Mouse (Mus musculus) E14TG2a.4 (cell line): ENCODE data around the gene Cbl.
A peak's percentile ranks its signal among the peaks of the same experiment; 100 is the strongest.

ENCODE experiments used
- H3K27me3 ChIP-seq: 2 replicates; pipeline ENCODE4 v1.6.1; 2014; ENCODE audit warnings: low read length, control low read depth; ENCODE audit not compliant: insufficient read depth
- H3K36me3 ChIP-seq: 2 replicates; pipeline ENCODE4 v1.6.1; 2014; ENCODE audit warnings: low read length, control low read depth; ENCODE audit not compliant: insufficient read depth
- H3K4me1 ChIP-seq: replicated peaks from 2 replicates; pipeline ENCODE4 v1.6.1; 2014; ENCODE audit warnings: low read depth, low read length, control low read depth
- H3K4me3 ChIP-seq: replicated peaks from 2 replicates; pipeline ENCODE4 v1.5.1; 2014; ENCODE audit warnings: mild to moderate bottlenecking, low read length
- H3K9me3 ChIP-seq: 2 replicates; pipeline ENCODE4 v1.6.1; 2014; ENCODE audit warnings: low read length, control low read depth
- CTCF ChIP-seq: conservative IDR thresholded peaks from 2 replicates; pipeline ENCODE4 v1.5.1; 2014; ENCODE audit warnings: low read length
- NANOG ChIP-seq: IDR thresholded peaks from 2 replicates; pipeline ENCODE4 v1.6.1; 2014; ENCODE audit warnings: borderline replicate concordance, low read length, mixed read lengths
- POU5F1 ChIP-seq: IDR thresholded peaks from 2 replicates; pipeline ENCODE4 v1.6.1; 2014; ENCODE audit warnings: low read length, borderline replicate concordance

Cbl gene

GRCm38 (mm10) chr9:44237128-44237527 is 3.3 kb upstream of the Cbl start:
- TF ChIP-seq NANOG, result no peak
- TF ChIP-seq CTCF, result no peak
- no peak for TF ChIP-seq POU5F1
- Histone ChIP-seq H3K4me3 (no peak overlapping the region), H3K9me3 (no peaks in the 10 kb centered on the region)

GRCm38 (mm10) chr9:44236601-44237000 is 2.8 kb upstream of the Cbl start:
- no peaks in the 10 kb centered on the region for H3K36me3 ChIP-seq
- peaks cover 15% of the 10 kb centered on the region for H3K4me1 ChIP-seq
- H3K9me3 ChIP-seq, result no peaks in the 10 kb centered on the region
- no peak for TF ChIP-seq CTCF
- TF ChIP-seq NANOG, result no peak
- TF ChIP-seq POU5F1, result no peak
- peaks cover 8% of the 10 kb centered on the region for H3K27me3 ChIP-seq
- H3K4me3 ChIP-seq, result no peak overlapping the region

More at GRCm38 (mm10) chr9:44237128-44237527, 3.3 kb upstream of the Cbl start:
- H3K4me1 ChIP-seq, result peaks cover 9% of the 10 kb centered on the region
- H3K36me3 ChIP-seq, result no peaks in the 10 kb centered on the region
- H3K27me3 ChIP-seq, result peaks cover 8% of the 10 kb centered on the region

DNA sequence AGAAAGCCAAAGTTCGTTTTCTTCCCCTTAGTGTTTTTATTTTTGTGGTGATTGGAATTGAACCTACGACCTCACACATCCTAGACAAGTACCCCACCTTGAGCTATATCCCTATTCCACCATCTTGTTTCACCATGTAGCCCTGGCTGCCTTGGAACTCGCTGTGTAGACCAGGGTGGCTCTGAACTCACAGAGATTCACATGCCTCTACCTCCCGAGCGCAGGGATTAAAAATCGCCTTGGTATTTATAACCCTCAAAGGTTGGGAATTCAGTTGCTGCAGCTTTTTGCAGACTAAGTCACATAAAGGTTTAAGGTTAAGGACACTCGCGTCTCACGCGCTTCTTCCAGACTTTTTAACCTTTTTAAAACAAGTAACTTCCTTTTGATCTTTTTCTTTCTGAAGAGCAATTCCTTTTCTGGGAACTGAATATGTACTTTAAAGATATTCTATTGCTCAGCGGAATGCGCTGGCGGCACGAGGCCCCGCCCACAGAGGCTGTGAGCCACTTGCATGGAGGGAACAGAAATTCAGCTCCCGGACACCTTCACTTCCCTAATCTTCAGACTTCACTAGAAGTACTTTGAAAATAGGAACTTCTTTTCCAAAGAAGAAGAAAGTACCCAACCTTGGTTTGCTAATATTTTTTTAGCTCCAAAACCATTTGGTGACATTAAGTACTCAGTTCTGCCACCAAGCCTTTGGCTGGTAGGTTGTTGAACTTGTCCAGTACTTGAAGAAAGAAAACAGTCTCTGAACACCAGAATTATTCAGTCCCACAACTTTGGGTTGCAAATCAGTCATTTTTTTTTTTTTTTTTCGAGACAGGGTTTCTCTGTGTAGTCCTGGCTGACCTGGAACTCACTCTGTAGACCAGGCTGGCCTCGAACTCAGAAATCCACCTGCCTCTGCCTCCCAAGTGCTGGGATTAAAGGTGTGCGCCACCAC is 904 bp upstream of the Cbl start:
- Histone ChIP-seq H3K4me1 (peaks cover 25% of the 10 kb centered on the region), H3K27me3 (no peaks in the 10 kb centered on the region), H3K4me3 (peak overlapping the region; percentile 95), H3K9me3 (no peaks in the 10 kb centered on the region), H3K36me3 (no peaks in the 10 kb centered on the region)
- no peak for TF ChIP-seq POU5F1

DNA sequence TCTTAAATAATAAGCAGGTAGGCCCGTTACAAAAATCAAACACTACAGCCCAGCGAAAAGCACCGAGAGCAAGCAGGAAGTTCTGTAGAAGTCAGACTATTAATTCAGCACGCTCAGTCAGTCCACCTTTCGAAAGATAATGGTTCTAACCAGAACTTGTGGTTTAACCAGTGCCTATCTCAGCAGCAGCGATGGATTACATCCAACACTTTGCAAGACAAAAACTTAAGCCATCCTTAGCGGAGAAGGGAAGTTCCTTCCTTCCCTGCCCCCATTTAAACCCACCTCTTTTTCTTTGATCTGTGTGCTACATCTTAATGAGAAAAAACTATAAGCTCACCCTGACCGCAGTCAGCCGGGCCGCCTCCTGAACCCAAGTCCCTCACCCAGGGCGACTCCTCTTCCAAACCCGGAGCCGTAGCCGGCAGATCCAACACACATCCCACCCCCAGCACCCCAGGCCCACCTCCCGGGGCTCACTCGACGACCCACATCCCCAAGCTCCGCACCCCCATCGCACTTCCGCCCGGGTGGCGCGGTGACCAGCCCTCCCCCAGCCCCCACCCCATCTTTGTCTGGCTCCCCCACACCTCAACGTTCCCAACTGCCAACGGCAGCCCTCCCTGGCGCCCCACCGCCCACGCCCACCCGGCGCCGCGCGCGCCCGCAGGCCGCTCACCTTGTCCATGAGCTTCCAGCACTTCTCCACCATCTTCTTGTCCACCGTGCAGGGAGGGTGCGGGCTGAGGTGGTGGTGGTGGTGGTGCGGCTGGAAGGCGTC is 638 bp downstream of the Cbl start:
- H3K4me3 ChIP-seq, result peak overlapping the region; percentile 95
- H3K36me3 ChIP-seq, result 0 out of 2 replicates have a peak, but pooled peaks cover 7% of the 10 kb centered on the region
- H3K27me3 ChIP-seq, result no peaks in the 10 kb centered on the region
- no peaks in the 10 kb centered on the region for H3K9me3 ChIP-seq
- H3K4me1 ChIP-seq, result peaks cover 25% of the 10 kb centered on the region
- TF ChIP-seq NANOG (no peak), CTCF (no peak), POU5F1 (no peak)

GRCm38 (mm10) chr9:44231609-44232008 is 2.2 kb downstream of the Cbl start:
- Histone ChIP-seq H3K4me3 (no peak overlapping the region), H3K27me3 (no peaks in the 10 kb centered on the region), H3K36me3 (0 out of 2 replicates have a peak, but pooled peaks cover 10% of the 10 kb centered on the region), H3K9me3 (no peaks in the 10 kb centered on the region), H3K4me1 (peaks cover 25% of the 10 kb centered on the region)
- no peak for TF ChIP-seq CTCF
- no peak for TF ChIP-seq NANOG
- TF ChIP-seq POU5F1, result no peak

DNA sequence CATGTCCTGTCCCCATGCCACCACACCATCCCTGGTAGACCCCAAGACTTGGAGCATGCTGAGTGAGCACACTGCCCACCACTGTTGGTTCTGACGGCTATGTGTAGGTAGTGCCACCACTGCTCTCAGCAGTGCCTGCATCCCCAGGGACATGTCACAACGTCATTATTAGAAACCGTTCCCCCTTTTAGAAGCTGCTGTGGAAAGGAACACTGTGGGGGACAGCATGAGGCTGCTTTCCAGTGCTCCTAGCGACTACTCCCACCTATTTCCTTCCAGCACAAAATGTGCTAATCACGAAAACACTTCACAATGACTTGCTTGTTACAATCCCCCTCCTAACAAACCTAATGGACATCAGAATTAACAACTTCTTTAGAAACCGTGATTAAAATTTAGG is 7.9 kb downstream of the Cbl start:
- H3K36me3 ChIP-seq, result 0 out of 2 replicates have a peak, but pooled peaks cover 10% of the 10 kb centered on the region
- TF ChIP-seq CTCF (no peak), NANOG (no peak), POU5F1 (no peak)
- peaks cover 29% of the 10 kb centered on the region for H3K4me1 ChIP-seq
- no peaks in the 10 kb centered on the region for H3K27me3 ChIP-seq
- H3K4me3 ChIP-seq, result no peak overlapping the region
- peaks cover 5% of the 10 kb centered on the region for H3K9me3 ChIP-seq

DNA sequence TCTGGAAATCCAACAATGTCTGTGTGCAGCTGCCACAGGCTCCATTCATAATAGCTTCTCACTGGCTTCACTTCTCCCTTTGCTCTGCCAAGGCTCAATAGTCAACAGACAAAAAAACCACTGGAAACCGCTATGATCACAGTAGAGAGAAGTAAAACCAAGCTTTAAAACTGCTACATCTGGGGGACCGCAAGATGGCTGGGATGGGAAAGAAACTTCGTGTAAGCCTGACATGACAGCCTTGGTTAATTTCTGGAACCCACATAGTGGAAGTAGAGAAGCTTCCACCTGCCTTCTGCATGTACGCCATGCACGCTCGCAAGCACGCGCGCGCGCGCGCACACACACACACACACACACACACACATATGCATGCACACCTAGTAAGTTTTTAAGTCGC is 20.3 kb downstream of the Cbl start:
- Histone ChIP-seq H3K4me1 (0 out of 2 replicates have a peak, but pooled peaks cover 6% of the 10 kb centered on the region), H3K9me3 (no peaks in the 10 kb centered on the region), H3K4me3 (no peak overlapping the region), H3K36me3 (no peaks in the 10 kb centered on the region), H3K27me3 (no peaks in the 10 kb centered on the region)
- TF ChIP-seq POU5F1 (no peak), NANOG (no peak), CTCF (no peak)

- no peaks in the 10 kb centered on the region for H3K27me3 ChIP-seq
- no peaks in the 10 kb centered on the region for H3K36me3 ChIP-seq
- TF ChIP-seq POU5F1, result no peak
- no peak for TF ChIP-seq CTCF
- no peak for TF ChIP-seq NANOG
- no peak overlapping the region for H3K4me3 ChIP-seq
- no peaks in the 10 kb centered on the region for H3K9me3 ChIP-seq
- 0 out of 2 replicates have a peak, but pooled peaks cover 6% of the 10 kb centered on the region for H3K4me1 ChIP-seq
Measured at GRCm38 (mm10) chr9:44212406-44212805, 21.4 kb downstream of the Cbl start.
